In genomic region chr12:68599681-68600596, GRCm38 (mm10) we compare ENCODE assay signal across 11 mouse cellular contexts.
A peak's percentile ranks its signal among the peaks of the same experiment; 100 is the strongest.
DNase-seq lines count a peak whose midpoint lies in the region; ATAC-seq and TF ChIP-seq lines count a peak whose summit lies in the region.
"Had no signal": no experiment of that assay in that cellular context is flagged by ENCODE, and none has a peak within 500 bp of the region (broad histone marks: within the 10 kb centered on the region; RNA-seq: fewer than 3 reads in every experiment).

No protein-coding gene starts in this region.

- ATAC-seq in lung, embryonic 14.5 days (ENCODE audit: insufficient read depth) = peak; percentile 38; the same call in 1 of the 2 replicates
- peak; percentile 74 for ATAC-seq in hindbrain, embryonic 14.5 days (ENCODE audit: low FRiP score)
- ATAC-seq in midbrain, embryonic 15.5 days (replicated peaks) = peak; percentile 89
- ATAC-seq in heart, embryonic 12.5 days (ENCODE audit: insufficient number of reproducible peaks, low FRiP score) = no peak
- ATAC-seq: intestine, embryonic 15.5 days had no signal

- no peaks in the 10 kb centered on the region for H3K9me3 ChIP-seq in lung, embryonic 14.5 days (ENCODE audit: low read depth, low read length)
- no peaks in the 10 kb centered on the region for H3K9me3 ChIP-seq in hindbrain, embryonic 14.5 days (ENCODE audit: control insufficient read depth, low read length)
- H3K9me3 ChIP-seq in midbrain, embryonic 15.5 days = no peaks in the 10 kb centered on the region
- H3K9me3 ChIP-seq in heart, embryonic 12.5 days (replicated peaks) = no peaks in the 10 kb centered on the region
- H3K9me3 ChIP-seq: intestine, embryonic 15.5 days; limb, embryonic 13.5 days had no signal

- DNase-seq in lung, embryonic 14.5 days = peak; percentile 32
- no peak for DNase-seq in lung, postnatal 4 days
- DNase-seq in cerebellum, postnatal 10 days = peak; percentile 85 to 90
- DNase-seq in hindbrain, embryonic 14.5 days (ENCODE audit: low spot score) = peak; percentile 50
- DNase-seq in adrenal gland, postnatal 4 days (ENCODE audit: low spot score in 2 of 2) = no peak
- no peak for DNase-seq in kidney, postnatal 25 days
- DNase-seq: adrenal gland, postnatal 14 days had no signal

- no peak overlapping the region for H3K9ac ChIP-seq in lung, embryonic 14.5 days
- H3K9ac ChIP-seq in hindbrain, embryonic 14.5 days = no peak overlapping the region
- H3K9ac ChIP-seq in midbrain, embryonic 15.5 days = no peak overlapping the region
- no peak overlapping the region for H3K9ac ChIP-seq in heart, embryonic 12.5 days
- H3K9ac ChIP-seq: intestine, embryonic 15.5 days; limb, embryonic 13.5 days had no signal

- no peaks in the 10 kb centered on the region for H3K36me3 ChIP-seq in lung, embryonic 14.5 days (ENCODE audit: insufficient read depth)
- no peaks in the 10 kb centered on the region for H3K36me3 ChIP-seq in hindbrain, embryonic 14.5 days (replicated peaks; ENCODE audit: control insufficient read depth, insufficient read depth)
- no peaks in the 10 kb centered on the region for H3K36me3 ChIP-seq in midbrain, embryonic 15.5 days (replicated peaks)
- H3K36me3 ChIP-seq in heart, embryonic 12.5 days = no peaks in the 10 kb centered on the region
- H3K36me3 ChIP-seq: intestine, embryonic 15.5 days; limb, embryonic 13.5 days had no signal

- H3K4me3 ChIP-seq in lung, embryonic 14.5 days (ENCODE audit: low read depth, low read length) = no peak overlapping the region
- no peak overlapping the region for H3K4me3 ChIP-seq in hindbrain, embryonic 14.5 days (replicated peaks; ENCODE audit: low read length)
- H3K4me3 ChIP-seq in midbrain, embryonic 15.5 days = no peak overlapping the region
- H3K4me3 ChIP-seq in heart, embryonic 12.5 days = no peak overlapping the region
- H3K4me3 ChIP-seq: intestine, embryonic 15.5 days; limb, embryonic 13.5 days had no signal

- H3K4me2 ChIP-seq in lung, embryonic 14.5 days = no peak overlapping the region
- H3K4me2 ChIP-seq in hindbrain, embryonic 14.5 days (replicated peaks) = no peak overlapping the region
- no peak overlapping the region for H3K4me2 ChIP-seq in midbrain, embryonic 15.5 days
- no peak overlapping the region for H3K4me2 ChIP-seq in heart, embryonic 12.5 days
- H3K4me2 ChIP-seq: intestine, embryonic 15.5 days; limb, embryonic 13.5 days had no signal

- no peaks in the 10 kb centered on the region for H3K27me3 ChIP-seq in lung, embryonic 14.5 days (ENCODE audit: insufficient read depth, low read length)
- H3K27me3 ChIP-seq in hindbrain, embryonic 14.5 days (ENCODE audit: control insufficient read depth, insufficient read depth, low read length) = no peaks in the 10 kb centered on the region
- H3K27me3 ChIP-seq in midbrain, embryonic 15.5 days (replicated peaks) = no peaks in the 10 kb centered on the region
- H3K27me3 ChIP-seq in heart, embryonic 12.5 days (replicated peaks) = no peaks in the 10 kb centered on the region
- H3K27me3 ChIP-seq: intestine, embryonic 15.5 days; limb, embryonic 13.5 days had no signal

- H3K4me1 ChIP-seq in lung, embryonic 14.5 days (ENCODE audit: insufficient read depth) = no peaks in the 10 kb centered on the region
- H3K4me1 ChIP-seq in hindbrain, embryonic 14.5 days (replicated peaks; ENCODE audit: control insufficient read depth, insufficient read depth, low read length) = peaks cover 8% of the 10 kb centered on the region; the same call in 1 of the 2 replicates
- H3K4me1 ChIP-seq in midbrain, embryonic 15.5 days = peaks cover 16% of the 10 kb centered on the region
- H3K4me1 ChIP-seq in heart, embryonic 12.5 days (replicated peaks) = no peaks in the 10 kb centered on the region
- H3K4me1 ChIP-seq: intestine, embryonic 15.5 days; limb, embryonic 13.5 days had no signal

- no peak for TF ChIP-seq CTCF in lung, embryonic 14.5 days (IDR thresholded peaks at IDR 0.05; ENCODE audit: low read depth)

- 28% methylated on average over 7 of the region's 7 CpGs for WGBS in lung, embryonic 14.5 days
- 64% methylated on average over 7 of the region's 7 CpGs for WGBS in hindbrain, embryonic 14.5 days
- WGBS in midbrain, embryonic 15.5 days = 43% methylated on average over 7 of the region's 7 CpGs
- 62% methylated on average over 7 of the region's 7 CpGs for WGBS in heart, embryonic 12.5 days

- H3K27ac ChIP-seq in lung, embryonic 14.5 days (ENCODE audit: low read depth) = no peak overlapping the region
- H3K27ac ChIP-seq in hindbrain, embryonic 14.5 days = peak overlapping the region; percentile 40; the same call in 1 of the 2 replicates
- peak overlapping the region; percentile 62 for H3K27ac ChIP-seq in midbrain, embryonic 15.5 days
- H3K27ac ChIP-seq in heart, embryonic 12.5 days (ENCODE audit: poor library complexity, severe bottlenecking) = no peak overlapping the region
- H3K27ac ChIP-seq: intestine, embryonic 15.5 days; limb, embryonic 13.5 days had no signal

Comparison
In these comparisons a context has a peak if more than half of its experiments do, and no peak if none do; other contexts are left out.
1. DNase-seq: peak in lung, embryonic 14.5 days (single experiment), cerebellum, postnatal 10 days (2 of 2) and hindbrain, embryonic 14.5 days (single experiment); none in lung, postnatal 4 days (0 of 2), adrenal gland, postnatal 4 days (0 of 2) and kidney, postnatal 25 days (0 of 2).
2. H3K27ac ChIP-seq: peak in hindbrain, embryonic 14.5 days (single experiment) and midbrain, embryonic 15.5 days (single experiment); none in lung, embryonic 14.5 days (single experiment) and heart, embryonic 12.5 days (single experiment).